Mouse (Mus musculus) stomach, postnatal 0 days (tissue): ENCODE results near the gene Phldb1.
A peak's percentile ranks its signal among the peaks of the same experiment; 100 is the strongest.

Source experiments
- CTCF ChIP-seq: IDR thresholded peaks from 2 replicates; pipeline ENCODE4 v1.5.1; 2016; ENCODE audit warnings: antibody characterized with exemption, low read depth, mild to moderate bottlenecking, moderate library complexity
- EP300 ChIP-seq: optimal IDR thresholded peaks from 2 replicates; pipeline ENCODE3; 2016; ENCODE audit warnings: antibody characterized with exemption

GRCm38 (mm10) chr9:44685346-44686330 lies 49.4 kb downstream of the Phldb1 start:
- TF ChIP-seq CTCF (peak; percentile 98), EP300 (no peak)
